8 mouse cellular contexts compared by ENCODE assay signal in genomic region chr11:102309821-102310617, GRCm38 (mm10). TPM values are rescaled to one million over a fixed set of nuclear protein-coding genes. Genes with fewer than 3 reads are reported as not detected.
DNase-seq lines count a peak whose midpoint lies in the region; ATAC-seq and TF ChIP-seq lines count a peak whose summit lies in the region.

No protein-coding gene starts in this region.

- peaks cover 19% of the 10 kb centered on the region for H3K36me3 ChIP-seq in liver, adult 2 months (ENCODE audit: control insufficient read depth, insufficient read depth, low read length)
- peaks cover 34% of the 10 kb centered on the region for H3K36me3 ChIP-seq in intestine, embryonic 16.5 days (ENCODE audit: control insufficient read depth, insufficient read depth, low read length)
- peaks cover 45% of the 10 kb centered on the region for H3K36me3 ChIP-seq in small intestine, adult 2 months (ENCODE audit: control insufficient read depth, insufficient read depth, low read length)

- H3K27me3 ChIP-seq in liver, adult 2 months (ENCODE audit: control insufficient read depth, insufficient read depth, low read length): no peaks in the 10 kb centered on the region
- no peaks in the 10 kb centered on the region for H3K27me3 ChIP-seq in intestine, embryonic 16.5 days (replicated peaks; ENCODE audit: control insufficient read depth, insufficient read depth, low read length)
- no peaks in the 10 kb centered on the region for H3K27me3 ChIP-seq in small intestine, adult 2 months (ENCODE audit: control insufficient read depth, insufficient read depth, low read length)

- H3K4me2 ChIP-seq in intestine, embryonic 16.5 days (ENCODE audit: low read depth, low read length): peak overlapping the region; percentile 78

- H3K79me2 ChIP-seq in liver, adult 2 months (ENCODE audit: control insufficient read depth, insufficient read depth, low read length): no peaks in the 10 kb centered on the region

- no peak for TF ChIP-seq POLR2A in liver, adult 2 months (IDR thresholded peaks at IDR 0.05; ENCODE audit: extremely low read depth, insufficient read depth, low read length)
- no peak for TF ChIP-seq POLR2A in small intestine, adult 2 months (IDR thresholded peaks at IDR 0.05; ENCODE audit: low read depth, low read length)

- no peak for TF ChIP-seq CTCF in liver, adult 2 months (IDR thresholded peaks at IDR 0.05; ENCODE audit: low read depth, low read length)
- TF ChIP-seq CTCF in small intestine, adult 2 months (IDR thresholded peaks at IDR 0.05; ENCODE audit: extremely low read depth, insufficient read length, insufficient replicate concordance, low read depth, low read length): no peak

- WGBS in liver, adult 2 months: 75% methylated on average over 22 of the region's 22 CpGs
- 80% methylated on average over 22 of the region's 22 CpGs for WGBS in intestine, embryonic 16.5 days
- WGBS in small intestine, adult 2 months: 49% methylated on average over 22 of the region's 22 CpGs

- H3K4me3 ChIP-seq in liver, adult 2 months (ENCODE audit: insufficient read depth, low read depth, low read length): peak overlapping the region; percentile 54
- peak overlapping the region; percentile 55 for H3K4me3 ChIP-seq in intestine, embryonic 16.5 days (ENCODE audit: low read length)
- peak overlapping the region; percentile 62 for H3K4me3 ChIP-seq in small intestine, adult 2 months (ENCODE audit: low read depth, low read length)

- H3K9me3 ChIP-seq in intestine, embryonic 16.5 days (ENCODE audit: control insufficient read depth, low read length): no peaks in the 10 kb centered on the region

- peak overlapping the region; percentile 62 for H3K9ac ChIP-seq in liver, adult 2 months (ENCODE audit: low read depth, low read length)
- H3K9ac ChIP-seq in intestine, embryonic 16.5 days (ENCODE audit: low read depth, low read length): peak overlapping the region; percentile 65

- no peak for ATAC-seq in CD4-positive, CD25-positive, alpha-beta regulatory T cell, adult 4 months
- no peak for ATAC-seq in intestine, embryonic 16.5 days

- intact Hi-C loops in left cerebral cortex, postnatal 36 days (cut with DNase I): loop anchor here (2.0 kb wide), 2 partner anchors 97 to 121 kb away; partner anchors contain the start of genes Grn and Slc25a39

- peak; percentile 37 for DNase-seq in CD4-positive, CD25-positive, alpha-beta regulatory T cell, adult 2 months (ENCODE audit: low read depth, low spot score)
- DNase-seq in liver, adult 2 months (ENCODE audit: extremely low read depth, low read depth, low spot score): no peak
- DNase-seq in liver (no peak), MN1 (ENCODE audit: low spot score) (no peak)
- no peak for DNase-seq in left cerebral cortex, postnatal 36 days (ENCODE audit: low spot score in 2 of 2)

- H3K27ac ChIP-seq in liver, adult 2 months (replicated peaks; ENCODE audit: insufficient read depth, low read depth, low read length): peak overlapping the region; percentile 56
- H3K27ac ChIP-seq in intestine, embryonic 16.5 days (ENCODE audit: low read length): peak overlapping the region; percentile 83
- H3K27ac ChIP-seq in small intestine, adult 2 months (ENCODE audit: insufficient read depth, low read depth, low read length): peak overlapping the region; percentile 43; the same call in 1 of the 2 replicates

- peaks cover 4% of the 10 kb centered on the region for H3K4me1 ChIP-seq in liver, adult 2 months (ENCODE audit: control insufficient read depth, insufficient read depth, low read length)
- H3K4me1 ChIP-seq in intestine, embryonic 16.5 days (ENCODE audit: control insufficient read depth, insufficient read depth, low read length): peaks cover 27% of the 10 kb centered on the region
- peaks cover 21% of the 10 kb centered on the region for H3K4me1 ChIP-seq in small intestine, adult 2 months (ENCODE audit: control insufficient read depth, insufficient read depth, insufficient read length, low read length)

RNA-seq across cellular contexts. Expression of gene Ubtf, which starts 9.5 kb away (rescaled TPM):
- polyA plus RNA-seq in CD4-positive, CD25-positive, alpha-beta regulatory T cell, adult 4 months (2017; shearing (Covaris generic)): 10 to 100 TPM; 46.1 to 51.1 TPM
- 19.4 and 19.5 TPM in 2 replicates for total RNA-seq in liver, adult 2 months (2014; rRNA removed)
- polyA plus RNA-seq in liver, adult 2 months (2012; rRNA removed): 12.7 and 12.8 TPM in 2 replicates
- polyA plus RNA-seq in intestine, embryonic 16.5 days (2015; fragmentation: Nextera tagmentation; extraction: Ambion mirVana): 65.5 and 66.0 TPM in 2 replicates
- 10.5 and 17.6 TPM in 2 replicates for polyA plus RNA-seq in small intestine, adult 2 months (2012; rRNA removed)
- 100 to 1,000 TPM; 114 to 125 TPM for total RNA-seq in left cerebral cortex, postnatal 36 days (2021)

RNA-seq across cellular contexts. Expression of gene Atxn7l3, which starts 13.6 kb away (rescaled TPM):
- 1 to 10 TPM; 7.2 to 7.3 TPM for polyA plus RNA-seq in CD4-positive, CD25-positive, alpha-beta regulatory T cell, adult 4 months (2017; shearing (Covaris generic))
- total RNA-seq in liver, adult 2 months (2014; rRNA removed): 7.1 and 8.5 TPM in 2 replicates
- 16.8 and 20.6 TPM in 2 replicates for polyA plus RNA-seq in liver, adult 2 months (2012; rRNA removed)
- 8.8 and 9.0 TPM in 2 replicates for polyA plus RNA-seq in intestine, embryonic 16.5 days (2015; fragmentation: Nextera tagmentation; extraction: Ambion mirVana)
- polyA plus RNA-seq in small intestine, adult 2 months (2012; rRNA removed): 15.1 and 30.2 TPM in 2 replicates
- 100 to 1,000 TPM; 227 to 258 TPM for total RNA-seq in left cerebral cortex, postnatal 36 days (2021)

RNA-seq across cellular contexts. Expression of gene Tmub2, which starts 25.3 kb away (rescaled TPM):
- polyA plus RNA-seq in CD4-positive, CD25-positive, alpha-beta regulatory T cell, adult 4 months (2017; shearing (Covaris generic)): 10 to 100 TPM; 64.7 to 80.5 TPM
- total RNA-seq in liver, adult 2 months (2014; rRNA removed): 18.1 and 19.0 TPM in 2 replicates
- 33.5 and 34.2 TPM in 2 replicates for polyA plus RNA-seq in liver, adult 2 months (2012; rRNA removed)
- polyA plus RNA-seq in intestine, embryonic 16.5 days (2015; fragmentation: Nextera tagmentation; extraction: Ambion mirVana): 52.0 and 54.3 TPM in 2 replicates
- polyA plus RNA-seq in small intestine, adult 2 months (2012; rRNA removed): 29.4 and 60.2 TPM in 2 replicates
- total RNA-seq in left cerebral cortex, postnatal 36 days (2021): 10 to 100 TPM; 70.8 to 77.7 TPM

RNA-seq across cellular contexts. Expression of gene Asb16, which starts 41.5 kb away (rescaled TPM):
- not detected for polyA plus RNA-seq in CD4-positive, CD25-positive, alpha-beta regulatory T cell, adult 4 months (2017; shearing (Covaris generic))
- 0.09 TPM in 1 of 2 replicates, not detected in the other for total RNA-seq in liver, adult 2 months (2014; rRNA removed)
- polyA plus RNA-seq in liver, adult 2 months (2012; rRNA removed): 0.16 and 0.20 TPM in 2 replicates
- polyA plus RNA-seq in intestine, embryonic 16.5 days (2015; fragmentation: Nextera tagmentation; extraction: Ambion mirVana): 0.05 TPM in 2 replicates
- polyA plus RNA-seq in small intestine, adult 2 months (2012; rRNA removed): 0.29 and 1.8 TPM in 2 replicates
- 1 to 10 TPM; 1.2 to 1.7 TPM for total RNA-seq in left cerebral cortex, postnatal 36 days (2021)

RNA-seq across cellular contexts. Expression of gene Slc4a1, which starts 56.0 kb away (rescaled TPM):
- not detected for polyA plus RNA-seq in CD4-positive, CD25-positive, alpha-beta regulatory T cell, adult 4 months (2017; shearing (Covaris generic))
- 0.07 and 0.65 TPM in 2 replicates for total RNA-seq in liver, adult 2 months (2014; rRNA removed)
- polyA plus RNA-seq in liver, adult 2 months (2012; rRNA removed): 0.07 and 0.10 TPM in 2 replicates
- 11.2 and 19.3 TPM in 2 replicates for polyA plus RNA-seq in intestine, embryonic 16.5 days (2015; fragmentation: Nextera tagmentation; extraction: Ambion mirVana)
- not detected in 2 replicates for polyA plus RNA-seq in small intestine, adult 2 months (2012; rRNA removed)
- under 1 TPM; 0.39 to 0.50 TPM for total RNA-seq in left cerebral cortex, postnatal 36 days (2021)
